Mouse (Mus musculus) right cerebral cortex, postnatal 36 days (tissue): ENCODE data around the gene Cacng3.

Experiments used
- DNase-seq, 2 experiments: peaks; one replicate each; pipeline ENCODE4 v3.0.0; 2022; ENCODE audit warnings: low spot score in 2 of 2, mixed read lengths in 1 of 2

The Cacng3 gene

GRCm38 (mm10) chr7:122718540-122718939 is 48.2 kb downstream of the Cacng3 start:
- peak in 1 of 2 experiments; percentile 41 for DNase-seq

GRCm38 (mm10) chr7:122723358-122723876 is 53.1 kb downstream of the Cacng3 start:
- no peak for DNase-seq

- peak; percentile 32 to 60 for DNase-seq
These were observed 56.1 kb downstream of the Cacng3 start for GRCm38 (mm10) chr7:122726376-122726775.

- peak; percentile 29 to 59 for DNase-seq
These were observed 57.9 kb downstream of the Cacng3 start for GRCm38 (mm10) chr7:122728186-122728585.

GRCm38 (mm10) chr7:122728846-122729245 is 58.6 kb downstream of the Cacng3 start:
- DNase-seq = no peak

- no peak for DNase-seq
These were observed 65.0 kb downstream of the Cacng3 start for GRCm38 (mm10) chr7:122735323-122735722.

- DNase-seq = no peak
These were observed 68.2 kb downstream of the Cacng3 start for GRCm38 (mm10) chr7:122738541-122738940.

- DNase-seq = no peak
These were observed 70.4 kb downstream of the Cacng3 start for GRCm38 (mm10) chr7:122740663-122741062.

- peak in 1 of 2 experiments; percentile 20 for DNase-seq
These were observed 85.8 kb downstream of the Cacng3 start for GRCm38 (mm10) chr7:122755920-122756603.

- DNase-seq = no peak
These were observed 88.4 kb downstream of the Cacng3 start for GRCm38 (mm10) chr7:122758645-122759044.

GRCm38 (mm10) chr7:122764506-122764905 is 94.2 kb downstream of the Cacng3 start:
- no peak for DNase-seq

GRCm38 (mm10) chr7:122768292-122769020 is 98.2 kb downstream of the Cacng3 start:
- DNase-seq = peak; percentile 20 to 23

- DNase-seq = peak; percentile 76
These were observed 109.3 kb downstream of the Cacng3 start for GRCm38 (mm10) chr7:122779601-122780000.

- DNase-seq = no peak
These were observed 119.6 kb downstream of the Cacng3 start for GRCm38 (mm10) chr7:122789929-122790328.

- DNase-seq = no peak
These were observed 123.5 kb downstream of the Cacng3 start for GRCm38 (mm10) chr7:122793655-122794346.

GRCm38 (mm10) chr7:122795140-122795539 is 124.8 kb downstream of the Cacng3 start:
- DNase-seq = peak; percentile 32 to 63

- no peak for DNase-seq
These were observed 130.5 kb downstream of the Cacng3 start for GRCm38 (mm10) chr7:122800821-122801220.

- DNase-seq = peak; percentile 22 to 43
These were observed 133.7 kb downstream of the Cacng3 start for GRCm38 (mm10) chr7:122803839-122804496.

GRCm38 (mm10) chr7:122806531-122806930 is 136.2 kb downstream of the Cacng3 start:
- DNase-seq = no peak

GRCm38 (mm10) chr7:122813724-122814123 is 143.4 kb downstream of the Cacng3 start:
- DNase-seq = no peak

GRCm38 (mm10) chr7:122817565-122817964 is 147.3 kb downstream of the Cacng3 start:
- DNase-seq = no peak
